Comparison of ENCODE assay signal across 9 mouse cellular contexts in the genomic region with DNA sequence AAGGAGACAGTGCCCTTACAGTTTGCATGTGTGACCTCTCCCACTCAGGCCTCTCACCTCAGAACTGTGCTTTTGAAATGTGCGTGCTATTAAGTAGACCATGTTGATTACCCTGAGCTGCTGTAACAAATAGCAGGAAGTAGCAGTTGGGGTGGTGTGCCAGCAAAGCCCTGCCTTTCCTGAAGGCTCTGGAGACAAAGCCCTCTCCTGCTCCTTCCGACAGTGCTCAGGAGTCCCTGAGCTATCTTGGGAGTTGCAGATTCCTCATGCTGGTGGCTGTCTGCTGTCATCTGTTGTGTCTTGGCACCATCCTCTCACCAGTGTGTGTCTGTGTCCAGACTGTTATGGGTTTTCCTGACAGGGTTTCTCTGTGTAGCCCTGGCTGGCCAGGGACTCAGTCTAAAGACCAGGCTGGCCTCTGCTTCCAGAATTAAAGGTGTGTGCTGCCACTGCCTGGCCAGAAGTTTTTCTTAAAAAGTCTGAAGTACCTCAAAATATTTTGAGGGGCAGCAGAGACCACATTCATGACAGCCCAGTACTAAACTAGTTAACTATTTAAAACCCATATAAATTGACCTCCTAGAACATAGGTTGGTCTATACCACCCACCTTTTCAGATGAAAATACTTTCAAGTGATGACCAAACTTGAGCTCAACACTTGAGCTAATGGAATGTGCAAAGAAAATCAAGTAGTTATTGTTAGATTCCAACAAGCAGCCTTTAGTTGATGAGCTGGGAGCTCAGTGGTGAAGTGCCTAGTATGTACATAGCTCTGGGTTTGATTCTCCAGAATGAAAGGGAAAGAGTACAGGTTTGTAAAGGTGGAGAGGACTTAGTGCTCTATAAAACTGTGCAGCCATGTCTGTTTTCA.
DNase-seq lines count a peak whose midpoint lies in the region; ATAC-seq lines count a peak whose summit lies in the region.
"Had no signal": no experiment of that assay in that cellular context is flagged by ENCODE, and none has a peak within 500 bp of the region (broad histone marks: within the 10 kb centered on the region; RNA-seq: fewer than 3 reads in every experiment).

No protein-coding gene starts in this region.

- no peak for DNase-seq in lung, postnatal 4 days
- DNase-seq in midbrain, embryonic 10.5 days (ENCODE audit: low spot score) = no peak
- DNase-seq in hindbrain, embryonic 10.5 days (ENCODE audit: low spot score) = no peak
- no peak for DNase-seq in embryo, embryonic 10 days (ENCODE audit: low spot score)

- no peak overlapping the region for H3K4me3 ChIP-seq in lung, embryonic 15.5 days
- H3K4me3 ChIP-seq in embryonic facial prominence, embryonic 13.5 days = no peak overlapping the region
- H3K4me3 ChIP-seq in kidney, embryonic 15.5 days (replicated peaks) = no peak overlapping the region
- H3K4me3 ChIP-seq in stomach, embryonic 14.5 days (ENCODE audit: low read depth, low read length) = no peak overlapping the region
- H3K4me3 ChIP-seq in midbrain, embryonic 10.5 days = no peak overlapping the region
- no peak overlapping the region for H3K4me3 ChIP-seq in hindbrain, embryonic 10.5 days
- H3K4me3 ChIP-seq: myocyte had no signal

- WGBS in lung, embryonic 15.5 days = 37% methylated on average over 2 of the region's 2 CpGs
- 61% methylated on average over 2 of the region's 2 CpGs for WGBS in embryonic facial prominence, embryonic 13.5 days
- 36% methylated on average over 2 of the region's 2 CpGs for WGBS in kidney, embryonic 15.5 days
- WGBS in stomach, embryonic 14.5 days = 61% methylated on average over 2 of the region's 2 CpGs
- WGBS in midbrain, embryonic 10.5 days = 86% methylated on average over 2 of the region's 2 CpGs
- WGBS in hindbrain, embryonic 10.5 days = 78% methylated on average over 2 of the region's 2 CpGs

- ATAC-seq in lung, embryonic 15.5 days (ENCODE audit: borderline replicate concordance, extremely low read depth, low FRiP score, low TSS enrichment) = peak; percentile 81
- ATAC-seq in embryonic facial prominence, embryonic 13.5 days (ENCODE audit: insufficient number of reproducible peaks, insufficient read depth, low FRiP score, low TSS enrichment, low read depth) = no peak
- peak; percentile 26; the same call in 1 of the 2 replicates for ATAC-seq in kidney, embryonic 15.5 days (replicated peaks; ENCODE audit: low FRiP score)
- ATAC-seq in stomach, embryonic 14.5 days (ENCODE audit: insufficient number of reproducible peaks, insufficient read depth, low FRiP score, low read depth) = no peak

- no peak overlapping the region for H3K4me2 ChIP-seq in lung, embryonic 15.5 days
- no peak overlapping the region for H3K4me2 ChIP-seq in embryonic facial prominence, embryonic 13.5 days
- H3K4me2 ChIP-seq in kidney, embryonic 15.5 days = no peak overlapping the region
- H3K4me2 ChIP-seq in stomach, embryonic 14.5 days (replicated peaks; ENCODE audit: low read depth, low read length) = no peak overlapping the region

- H3K4me1 ChIP-seq in lung, embryonic 15.5 days = peaks cover 27% of the 10 kb centered on the region
- peaks cover 22% of the 10 kb centered on the region for H3K4me1 ChIP-seq in embryonic facial prominence, embryonic 13.5 days
- peaks cover 13% of the 10 kb centered on the region; the same call in 1 of the 2 replicates for H3K4me1 ChIP-seq in kidney, embryonic 15.5 days
- H3K4me1 ChIP-seq in stomach, embryonic 14.5 days (ENCODE audit: control insufficient read depth, insufficient read depth, low read length) = peaks cover 5% of the 10 kb centered on the region; the same call in 1 of the 2 replicates
- no peaks in the 10 kb centered on the region for H3K4me1 ChIP-seq in midbrain, embryonic 10.5 days
- no peaks in the 10 kb centered on the region for H3K4me1 ChIP-seq in hindbrain, embryonic 10.5 days (replicated peaks)

- no peaks in the 10 kb centered on the region for H3K27me3 ChIP-seq in lung, embryonic 15.5 days
- H3K27me3 ChIP-seq in embryonic facial prominence, embryonic 13.5 days = no peaks in the 10 kb centered on the region
- H3K27me3 ChIP-seq in kidney, embryonic 15.5 days = no peaks in the 10 kb centered on the region
- no peaks in the 10 kb centered on the region for H3K27me3 ChIP-seq in stomach, embryonic 14.5 days (ENCODE audit: control insufficient read depth, insufficient read depth, low read length)
- H3K27me3 ChIP-seq in midbrain, embryonic 10.5 days (ENCODE audit: low read depth, poor library complexity, severe bottlenecking) = no peaks in the 10 kb centered on the region
- no peaks in the 10 kb centered on the region for H3K27me3 ChIP-seq in hindbrain, embryonic 10.5 days (ENCODE audit: insufficient read depth, poor library complexity, severe bottlenecking)

- peak overlapping the region; percentile 89 for H3K27ac ChIP-seq in lung, embryonic 15.5 days
- H3K27ac ChIP-seq in embryonic facial prominence, embryonic 13.5 days = peak overlapping the region; percentile 68
- H3K27ac ChIP-seq in kidney, embryonic 15.5 days = peak overlapping the region; percentile 56; the same call in 1 of the 2 replicates
- peak overlapping the region; percentile 45; the same call in 1 of the 2 replicates for H3K27ac ChIP-seq in stomach, embryonic 14.5 days (ENCODE audit: low read length)
- H3K27ac ChIP-seq in midbrain, embryonic 10.5 days (replicated peaks) = no peak overlapping the region
- H3K27ac ChIP-seq in hindbrain, embryonic 10.5 days = no peak overlapping the region

- no peak overlapping the region for H3K9ac ChIP-seq in lung, embryonic 15.5 days
- H3K9ac ChIP-seq in embryonic facial prominence, embryonic 13.5 days = peak overlapping the region; percentile 37; the same call in 1 of the 2 replicates
- H3K9ac ChIP-seq in kidney, embryonic 15.5 days = no peak overlapping the region
- H3K9ac ChIP-seq in stomach, embryonic 14.5 days (replicated peaks; ENCODE audit: low read depth, low read length) = no peak overlapping the region

- peaks cover 10% of the 10 kb centered on the region for H3K36me3 ChIP-seq in lung, embryonic 15.5 days
- H3K36me3 ChIP-seq in embryonic facial prominence, embryonic 13.5 days = peaks cover 13% of the 10 kb centered on the region
- peaks cover 16% of the 10 kb centered on the region for H3K36me3 ChIP-seq in kidney, embryonic 15.5 days
- H3K36me3 ChIP-seq in stomach, embryonic 14.5 days (ENCODE audit: control insufficient read depth, insufficient read depth, low read length) = peaks cover 3% of the 10 kb centered on the region; the same call in 1 of the 2 replicates
- peaks cover 70% of the 10 kb centered on the region for H3K36me3 ChIP-seq in midbrain, embryonic 10.5 days
- peaks cover 68% of the 10 kb centered on the region for H3K36me3 ChIP-seq in hindbrain, embryonic 10.5 days

- no peaks in the 10 kb centered on the region for H3K9me3 ChIP-seq in lung, embryonic 15.5 days
- H3K9me3 ChIP-seq in embryonic facial prominence, embryonic 13.5 days = no peaks in the 10 kb centered on the region
- no peaks in the 10 kb centered on the region for H3K9me3 ChIP-seq in kidney, embryonic 15.5 days (replicated peaks)
- no peaks in the 10 kb centered on the region for H3K9me3 ChIP-seq in stomach, embryonic 14.5 days (ENCODE audit: control insufficient read depth, low read depth, low read length)
- no peaks in the 10 kb centered on the region for H3K9me3 ChIP-seq in midbrain, embryonic 10.5 days (replicated peaks)
- H3K9me3 ChIP-seq in hindbrain, embryonic 10.5 days = no peaks in the 10 kb centered on the region

Comparison
In these comparisons a context has a peak if more than half of its experiments do, and no peak if none do; other contexts are left out.
1. ATAC-seq: peak in lung, embryonic 15.5 days (single experiment) and kidney, embryonic 15.5 days (single experiment); none in embryonic facial prominence, embryonic 13.5 days (single experiment) and stomach, embryonic 14.5 days (single experiment).
2. H3K27ac ChIP-seq: peak in lung, embryonic 15.5 days (single experiment), embryonic facial prominence, embryonic 13.5 days (single experiment), kidney, embryonic 15.5 days (single experiment) and stomach, embryonic 14.5 days (single experiment); none in midbrain, embryonic 10.5 days (single experiment) and hindbrain, embryonic 10.5 days (single experiment).